Mouse (Mus musculus) MEL (cell line): ENCODE data around the gene Zfand3.

Source experiments
- CHD2 ChIP-seq: IDR thresholded peaks from 2 replicates; pipeline ENCODE4 v1.6.1; 2011; ENCODE audit warnings: low read length, improper control_type of control experiment
- CTCF ChIP-seq, 3 experiments: IDR thresholded peaks in 2 of 3; conservative IDR thresholded peaks in 1 of 3; 2 replicates each; pipeline ENCODE4 v1.5.1; 2011 to 2012; ENCODE audit warnings: low read length in 3 of 3, low read depth in 2 of 3, mild to moderate bottlenecking in 2 of 3, improper control_type of control experiment in 1 of 3, inconsistent platforms in 1 of 3, mixed read lengths in 1 of 3, moderate library complexity in 1 of 3; ENCODE audit not compliant: control insufficient read depth in 1 of 3, insufficient read depth in 1 of 3, poor library complexity in 1 of 3, severe bottlenecking in 1 of 3
- EP300 ChIP-seq, 2 experiments: IDR thresholded peaks; 2 replicates each; pipeline ENCODE4 v1.6.1; 2011; ENCODE audit warnings: improper control_type of control experiment in 2 of 2, low read length in 2 of 2, low read depth in 1 of 2, mild to moderate bottlenecking in 1 of 2
- ETS1 ChIP-seq: IDR thresholded peaks from 2 replicates; pipeline ENCODE4 v1.6.1; 2012; ENCODE audit warnings: low read depth, mild to moderate bottlenecking, inconsistent platforms, low read length, improper control_type of control experiment, moderate library complexity
- GATA1 ChIP-seq: IDR thresholded peaks from 2 replicates; pipeline ENCODE4 v1.6.1; 2011; ENCODE audit warnings: low read depth, low read length, improper control_type of control experiment
- MAFK ChIP-seq: IDR thresholded peaks from 2 replicates; pipeline ENCODE4 v1.6.1; 2011; ENCODE audit warnings: low read depth, mild to moderate bottlenecking, low read length, improper control_type of control experiment, borderline replicate concordance
- POLR2A ChIP-seq, 2 experiments: IDR thresholded peaks; 2 replicates each; pipeline ENCODE4 v1.6.1; 2011 to 2012; ENCODE audit warnings: low read length in 2 of 2, mild to moderate bottlenecking in 2 of 2, control low read depth in 1 of 2, improper control_type of control experiment in 1 of 2, low read depth in 1 of 2, moderate library complexity in 1 of 2; ENCODE audit not compliant: control insufficient read depth in 1 of 2, insufficient read depth in 1 of 2, poor library complexity in 1 of 2
- POLR2AphosphoS2 ChIP-seq: IDR thresholded peaks from 2 replicates; pipeline ENCODE4 v1.6.1; 2011; ENCODE audit warnings: low read length, improper control_type of control experiment
- SIN3A ChIP-seq: IDR thresholded peaks from 2 replicates; pipeline ENCODE4 v1.6.1; 2012; ENCODE audit warnings: low read length, improper control_type of control experiment, inconsistent platforms
- TAL1 ChIP-seq: IDR thresholded peaks from 2 replicates; pipeline ENCODE4 v1.6.1; 2012; ENCODE audit warnings: mild to moderate bottlenecking, inconsistent platforms, low read length, moderate library complexity, mixed read lengths
- TCF12 ChIP-seq: IDR thresholded peaks from 2 replicates; pipeline ENCODE4 v1.6.1; 2014; ENCODE audit warnings: low read depth, mild to moderate bottlenecking, inconsistent platforms, low read length, improper control_type of control experiment, moderate library complexity
- USF1 ChIP-seq: IDR thresholded peaks from 2 replicates; pipeline ENCODE4 v1.6.1; 2014; ENCODE audit warnings: low read depth, mild to moderate bottlenecking, inconsistent platforms, low read length, improper control_type of control experiment, moderate library complexity
- USF2 ChIP-seq, 2 experiments: IDR thresholded peaks; 2 replicates each; pipeline ENCODE4 v1.6.1; 2011 to 2012; ENCODE audit warnings: improper control_type of control experiment in 2 of 2, low read length in 2 of 2, borderline replicate concordance in 1 of 2, inconsistent platforms in 1 of 2, low read depth in 1 of 2, mild to moderate bottlenecking in 1 of 2; ENCODE audit not compliant: insufficient read depth in 1 of 2
- ZC3H11A ChIP-seq: IDR thresholded peaks from 2 replicates; pipeline ENCODE4 v1.6.1; 2012; ENCODE audit warnings: low read depth, mild to moderate bottlenecking, inconsistent platforms, low read length, improper control_type of control experiment

DNA sequence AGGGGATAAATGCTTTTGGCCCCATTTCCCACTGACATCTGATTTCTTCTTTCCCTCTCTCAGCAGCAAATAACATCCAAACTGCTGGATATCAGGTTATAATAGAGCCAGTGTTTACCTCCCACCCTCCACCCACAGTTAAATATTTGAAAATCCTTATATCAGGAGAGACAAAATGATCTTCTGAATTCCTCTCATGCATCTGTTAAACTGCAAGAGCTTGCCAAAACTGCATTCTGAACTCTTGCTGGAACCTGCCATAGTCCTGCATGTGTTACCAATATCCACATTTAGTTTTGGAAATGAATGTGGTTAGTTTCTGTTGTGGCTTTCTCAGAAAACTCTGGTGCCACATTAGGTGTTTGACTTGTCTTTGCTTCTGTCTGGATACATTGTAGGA lies 97.3 kb downstream of the Zfand3 start:
- TF ChIP-seq USF2 (IDR thresholded peaks at IDR 0.05; ENCODE audit: borderline replicate concordance in 1 of 2, insufficient read depth in 1 of 2, low read depth in 1 of 2, low read length in 2 of 2): no peak
- TF ChIP-seq EP300 (IDR thresholded peaks at IDR 0.05; ENCODE audit: low read depth in 1 of 2, low read length in 2 of 2): no peak
- no peak for TF ChIP-seq TCF12
- TF ChIP-seq CTCF (IDR thresholded peaks at IDR 0.05 in 2 of 3, conservative IDR thresholded peaks at IDR 0.05 in 1 of 3; ENCODE audit: control insufficient read depth in 1 of 3, insufficient read depth in 1 of 3, low read depth in 2 of 3, low read length in 3 of 3, poor library complexity in 1 of 3, severe bottlenecking in 1 of 3): no peak
- no peak for TF ChIP-seq ETS1
- TF ChIP-seq GATA1: no peak
- TF ChIP-seq SIN3A: no peak
- TF ChIP-seq POLR2A (IDR thresholded peaks at IDR 0.05; ENCODE audit: control insufficient read depth in 1 of 2, insufficient read depth in 1 of 2, low read depth in 1 of 2, low read length in 2 of 2, poor library complexity in 1 of 2): no peak
- TF ChIP-seq TAL1: no peak
- no peak for TF ChIP-seq ZC3H11A
- TF ChIP-seq MAFK: no peak
- TF ChIP-seq POLR2AphosphoS2: no peak
- no peak for TF ChIP-seq USF1
- no peak for TF ChIP-seq CHD2
